Mouse (Mus musculus): ENCODE measurements around the gene Pfdn6. TPM values are rescaled to one million over a fixed set of nuclear protein-coding genes. Genes with fewer than 3 reads are reported as not detected.
A peak's percentile ranks its signal among the peaks of the same experiment; 100 is the strongest.
"Not testable (repeated sequence)": the region's sequence is repeated elsewhere in the genome, so short reads cannot be mapped to it uniquely, and the experiment has no call there.

The Pfdn6 gene
- polyA plus RNA-seq, 1 experiment = not detected

DNA sequence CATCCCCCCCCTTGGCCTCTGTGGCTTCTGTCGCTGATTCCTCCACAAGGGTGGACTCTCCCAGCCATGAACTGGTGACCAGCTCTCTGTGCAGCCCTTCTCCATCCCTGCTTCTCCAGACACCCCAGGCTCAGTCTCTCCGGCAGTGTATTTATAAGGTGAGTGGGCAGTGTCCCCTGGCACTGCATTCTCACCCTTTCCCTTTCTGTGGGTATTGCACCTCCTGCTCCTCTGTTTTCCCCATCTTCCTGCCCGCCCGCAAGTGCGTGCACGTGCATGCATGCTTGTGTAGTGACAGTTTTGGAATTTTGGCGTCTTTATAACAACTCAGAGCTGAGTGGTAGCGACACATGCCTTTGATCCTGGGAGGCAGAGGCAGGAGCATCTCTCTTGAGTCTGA, 26.2 kb downstream of the Pfdn6 start:
- 93% methylated on average over 8 of the region's 8 CpGs for WGBS
- no peak overlapping the region for H3K27ac ChIP-seq (ENCODE audit: insufficient read depth, low read depth, low read length)
- TF ChIP-seq POLR2A (IDR thresholded peaks at IDR 0.05; ENCODE audit: insufficient read depth, low read depth, low read length) = no peak
- no peak for TF ChIP-seq CTCF (IDR thresholded peaks at IDR 0.05; ENCODE audit: insufficient read depth, low read depth, low read length)
- peaks cover 31% of the 10 kb centered on the region for H3K4me1 ChIP-seq (ENCODE audit: control insufficient read depth, insufficient read depth, low read length)
- no peak overlapping the region for H3K4me3 ChIP-seq (ENCODE audit: insufficient read depth, low read depth, low read length)

DNA sequence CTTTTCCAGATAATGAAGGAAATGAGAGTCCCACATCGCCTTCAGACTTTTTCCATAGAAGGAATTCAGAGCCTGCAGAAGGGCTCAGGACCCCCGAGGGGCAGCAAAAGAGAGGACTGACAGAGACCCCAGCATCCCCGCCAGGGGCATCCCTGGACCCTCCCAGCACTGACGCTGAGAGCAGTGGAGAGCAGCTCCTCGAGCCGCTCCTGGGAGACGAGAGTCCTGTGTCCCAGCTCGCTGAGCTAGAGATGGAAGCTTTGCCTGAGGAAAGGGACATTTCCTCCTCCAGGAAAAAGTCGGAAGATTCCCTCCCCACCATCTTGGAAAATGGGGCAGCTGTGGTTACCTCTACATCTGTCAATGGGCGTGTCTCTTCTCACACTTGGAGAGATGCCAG, 26.9 kb downstream of the Pfdn6 start:
- 88% methylated on average over 10 of the region's 10 CpGs for WGBS
- TF ChIP-seq POLR2A (IDR thresholded peaks at IDR 0.05; ENCODE audit: insufficient read depth, low read depth, low read length) = no peak
- no peak for TF ChIP-seq CTCF (IDR thresholded peaks at IDR 0.05; ENCODE audit: insufficient read depth, low read depth, low read length)
- Histone ChIP-seq H3K27ac (ENCODE audit: insufficient read depth, low read depth, low read length) (no peak overlapping the region), H3K4me3 (ENCODE audit: insufficient read depth, low read depth, low read length) (no peak overlapping the region), H3K4me1 (ENCODE audit: control insufficient read depth, insufficient read depth, low read length) (peaks cover 30% of the 10 kb centered on the region)

DNA sequence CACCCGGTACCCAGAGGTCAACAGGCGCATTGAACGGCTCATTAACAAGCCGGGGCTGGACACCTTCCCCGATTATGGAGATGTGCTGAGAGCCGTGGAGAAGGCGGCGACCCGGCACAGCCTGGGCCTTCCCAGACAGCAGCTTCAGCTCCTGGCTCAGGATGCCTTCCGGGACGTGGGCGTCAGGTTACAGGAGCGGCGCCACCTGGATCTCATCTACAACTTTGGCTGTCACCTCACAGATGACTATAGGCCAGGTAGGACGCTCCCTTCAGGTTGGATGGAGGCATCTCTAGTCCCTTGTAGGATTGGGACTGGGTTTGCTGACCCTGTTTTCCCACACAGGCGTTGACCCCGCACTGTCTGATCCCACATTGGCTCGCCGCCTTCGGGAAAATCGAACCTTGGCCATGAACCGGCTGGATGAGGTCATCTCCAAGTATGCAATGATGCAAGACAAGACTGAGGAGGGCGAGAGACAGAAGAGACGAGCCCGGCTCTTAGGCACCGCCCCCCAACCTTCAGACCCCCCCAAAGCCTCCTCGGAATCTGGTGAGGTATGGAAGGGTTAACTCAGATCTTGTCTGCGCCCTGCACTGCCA, 28.2 kb downstream of the Pfdn6 start:
- 90% methylated on average over 28 of the region's 28 CpGs for WGBS

DNA sequence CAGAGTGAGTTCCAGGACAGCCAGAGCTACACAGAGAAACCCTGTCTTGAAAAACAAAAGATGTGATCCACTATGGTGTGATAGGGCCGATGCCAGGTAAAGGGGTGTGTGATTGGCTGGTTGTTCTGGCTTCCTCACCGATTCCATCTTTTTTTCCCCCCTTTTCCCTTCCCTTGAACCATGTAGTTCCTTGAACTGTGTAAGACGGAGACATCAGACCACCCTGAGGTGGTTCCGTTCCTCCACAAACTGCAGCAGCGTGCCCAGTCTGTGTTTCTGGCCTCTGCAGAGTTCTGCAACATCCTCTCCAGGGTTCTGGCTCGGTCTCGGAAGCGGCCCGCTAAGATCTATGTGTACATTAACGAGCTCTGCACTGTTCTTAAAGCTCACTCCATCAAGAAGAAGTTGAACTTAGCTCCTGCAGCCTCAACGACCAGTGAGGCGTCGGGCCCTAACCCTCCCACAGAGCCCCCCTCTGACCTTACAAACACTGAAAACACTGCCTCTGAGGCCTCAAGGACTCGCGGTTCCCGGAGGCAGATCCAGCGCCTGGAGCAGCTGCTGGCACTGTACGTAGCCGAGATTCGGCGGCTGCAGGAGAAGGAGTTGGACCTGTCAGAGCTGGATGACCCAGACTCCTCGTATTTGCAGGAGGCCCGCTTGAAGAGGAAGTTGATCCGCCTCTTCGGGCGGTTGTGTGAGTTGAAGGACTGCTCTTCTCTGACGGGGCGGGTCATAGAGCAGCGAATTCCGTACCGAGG, 28.9 kb downstream of the Pfdn6 start:
- H3K4me1 ChIP-seq (ENCODE audit: control insufficient read depth, insufficient read depth, low read length) = peaks cover 19% of the 10 kb centered on the region
- no peak overlapping the region for H3K27ac ChIP-seq (ENCODE audit: insufficient read depth, low read depth, low read length)
- WGBS = 88% methylated on average over 31 of the region's 31 CpGs
- H3K4me3 ChIP-seq (ENCODE audit: insufficient read depth, low read depth, low read length) = no peak overlapping the region
- TF ChIP-seq POLR2A (IDR thresholded peaks at IDR 0.05; ENCODE audit: insufficient read depth, low read depth, low read length) (no peak), CTCF (IDR thresholded peaks at IDR 0.05; ENCODE audit: insufficient read depth, low read depth, low read length) (no peak)

More for the DNA sequence above, 28.2 kb downstream of the Pfdn6 start:
- H3K27ac ChIP-seq (ENCODE audit: insufficient read depth, low read depth, low read length) = no peak overlapping the region
- H3K4me3 ChIP-seq (ENCODE audit: insufficient read depth, low read depth, low read length) = no peak overlapping the region
- H3K4me1 ChIP-seq (ENCODE audit: control insufficient read depth, insufficient read depth, low read length) = peaks cover 22% of the 10 kb centered on the region
- no peak for TF ChIP-seq POLR2A (IDR thresholded peaks at IDR 0.05; ENCODE audit: insufficient read depth, low read depth, low read length)
- TF ChIP-seq CTCF (IDR thresholded peaks at IDR 0.05; ENCODE audit: insufficient read depth, low read depth, low read length) = no peak

DNA sequence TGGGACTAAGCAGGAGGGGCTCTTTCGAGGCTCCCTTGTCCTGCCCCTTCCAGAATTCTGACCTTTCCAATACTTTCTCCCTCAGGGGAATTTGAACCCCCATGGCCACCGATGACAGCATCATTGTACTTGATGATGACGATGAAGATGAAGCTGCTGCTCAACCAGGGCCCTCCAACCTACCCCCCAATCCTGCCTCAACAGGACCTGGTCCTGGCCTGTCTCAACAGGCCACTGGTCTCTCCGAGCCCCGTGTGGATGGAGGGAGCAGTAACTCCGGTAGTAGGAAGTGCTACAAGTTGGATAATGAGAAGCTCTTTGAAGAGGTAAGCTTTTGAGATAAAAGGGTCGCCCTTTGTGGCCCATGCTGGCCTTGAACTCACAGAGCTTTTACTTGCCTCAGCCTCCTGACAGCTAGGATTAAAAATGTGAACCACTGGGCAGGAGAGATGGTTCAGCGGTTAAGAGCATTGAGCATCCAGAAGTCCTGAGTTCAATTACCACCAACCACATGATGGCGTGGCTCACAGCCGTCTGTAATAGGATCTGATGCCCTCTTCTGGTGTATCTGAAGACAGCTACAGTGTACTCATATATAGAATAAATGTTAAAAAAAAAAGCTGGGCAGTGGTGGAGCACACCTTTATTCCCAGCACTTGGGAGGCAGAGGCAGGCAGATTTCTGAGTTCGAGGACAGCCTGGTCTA, 29.6 kb downstream of the Pfdn6 start:
- TF ChIP-seq CTCF (IDR thresholded peaks at IDR 0.05; ENCODE audit: insufficient read depth, low read depth, low read length) (no peak), POLR2A (IDR thresholded peaks at IDR 0.05; ENCODE audit: insufficient read depth, low read depth, low read length) (no peak)
- Histone ChIP-seq H3K27ac (ENCODE audit: insufficient read depth, low read depth, low read length) (no peak overlapping the region), H3K4me1 (ENCODE audit: control insufficient read depth, insufficient read depth, low read length) (peaks cover 19% of the 10 kb centered on the region), H3K4me3 (ENCODE audit: insufficient read depth, low read depth, low read length) (peak overlapping the region; percentile 92)
- WGBS = 41% methylated on average over 11 of the region's 11 CpGs

DNA sequence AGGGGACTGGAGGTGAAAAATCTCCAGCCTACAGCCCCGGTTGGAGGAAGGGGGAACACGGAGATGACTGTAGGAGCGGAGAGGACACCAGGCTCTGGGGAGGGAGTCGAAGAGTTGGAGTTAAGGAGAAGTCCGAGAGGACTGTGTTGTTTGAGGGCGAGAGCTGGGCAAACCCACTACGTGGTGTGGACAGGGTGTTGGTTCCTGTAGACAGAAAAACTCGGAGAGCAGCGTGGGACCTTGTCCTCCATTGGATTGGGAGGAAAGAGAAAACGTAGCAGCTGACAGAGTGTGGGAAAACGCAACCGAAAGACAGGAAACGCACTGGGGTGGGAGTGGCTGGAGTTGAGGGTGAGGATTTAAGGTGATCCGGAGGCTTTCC, 30.3 kb downstream of the Pfdn6 start:
- H3K27ac ChIP-seq (ENCODE audit: insufficient read depth, low read depth, low read length) = peak overlapping the region; percentile 74
- H3K4me3 ChIP-seq (ENCODE audit: insufficient read depth, low read depth, low read length) = peak overlapping the region; percentile 92
- H3K4me1 ChIP-seq (ENCODE audit: control insufficient read depth, insufficient read depth, low read length) = peaks cover 15% of the 10 kb centered on the region
- TF ChIP-seq CTCF (IDR thresholded peaks at IDR 0.05; ENCODE audit: insufficient read depth, low read depth, low read length) (no peak), POLR2A (IDR thresholded peaks at IDR 0.05; ENCODE audit: insufficient read depth, low read depth, low read length) (no peak)
- under 1% methylated on average over 14 of the region's 14 CpGs for WGBS

DNA sequence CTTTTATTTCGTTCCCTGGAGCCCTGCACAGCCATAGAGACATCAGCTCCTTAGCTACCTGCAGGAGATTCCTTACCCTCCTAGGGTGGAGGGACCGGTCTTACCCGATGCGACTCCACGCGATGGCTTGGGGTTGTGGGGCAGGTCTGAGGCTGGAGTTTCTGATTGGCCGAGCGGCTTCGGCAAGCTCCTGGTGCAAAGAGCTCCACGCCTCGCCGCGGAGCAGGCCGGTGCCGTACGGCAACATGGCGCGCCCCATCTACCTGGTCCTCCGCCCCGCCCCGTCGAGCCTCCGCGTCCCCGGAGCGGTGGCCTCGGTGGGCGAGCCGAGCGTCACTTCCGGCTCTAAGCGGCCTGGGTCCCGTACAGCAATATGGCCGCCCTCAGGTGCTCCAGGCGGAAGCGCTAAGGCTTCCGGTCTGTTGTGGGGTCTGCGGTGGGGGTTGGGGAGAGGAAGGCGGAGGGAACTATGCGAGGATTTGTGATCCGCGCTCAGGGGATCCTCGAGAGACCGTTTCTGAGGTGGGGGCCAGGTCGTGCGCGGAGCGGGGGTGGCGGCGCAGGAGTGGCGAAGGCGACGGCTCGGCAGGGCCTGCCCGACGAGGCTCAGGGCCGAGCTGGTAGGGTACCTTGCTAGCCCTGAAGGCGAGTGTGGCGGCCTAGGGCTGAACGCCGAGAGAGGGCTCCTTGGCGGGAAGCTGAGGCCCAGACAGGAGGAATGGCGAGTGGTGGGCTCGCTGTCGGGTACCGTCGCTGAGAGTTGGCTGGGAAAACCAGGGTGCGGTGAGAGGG, 30.9 kb downstream of the Pfdn6 start, which contains the start of gene Daxx:
Daxx (plus strand) TSS at position 338 of the 792 bp plus-strand sequence.
- Histone ChIP-seq H3K4me3 (ENCODE audit: insufficient read depth, low read depth, low read length) (peak within 1 kb of the TSS; percentile 92), H3K4me1 (ENCODE audit: control insufficient read depth, insufficient read depth, low read length) (peaks cover 15% of the 10 kb centered on the region), H3K27ac (ENCODE audit: insufficient read depth, low read depth, low read length) (peak within 1 kb of the TSS; percentile 74)
- 1% methylated on average over 68 of the region's 68 CpGs for WGBS
- peak; percentile 55; the same call in 1 of the 2 replicates for TF ChIP-seq POLR2A (IDR thresholded peaks at IDR 0.05; ENCODE audit: insufficient read depth, low read depth, low read length)
- no peak for TF ChIP-seq CTCF (IDR thresholded peaks at IDR 0.05; ENCODE audit: insufficient read depth, low read depth, low read length)

DNA sequence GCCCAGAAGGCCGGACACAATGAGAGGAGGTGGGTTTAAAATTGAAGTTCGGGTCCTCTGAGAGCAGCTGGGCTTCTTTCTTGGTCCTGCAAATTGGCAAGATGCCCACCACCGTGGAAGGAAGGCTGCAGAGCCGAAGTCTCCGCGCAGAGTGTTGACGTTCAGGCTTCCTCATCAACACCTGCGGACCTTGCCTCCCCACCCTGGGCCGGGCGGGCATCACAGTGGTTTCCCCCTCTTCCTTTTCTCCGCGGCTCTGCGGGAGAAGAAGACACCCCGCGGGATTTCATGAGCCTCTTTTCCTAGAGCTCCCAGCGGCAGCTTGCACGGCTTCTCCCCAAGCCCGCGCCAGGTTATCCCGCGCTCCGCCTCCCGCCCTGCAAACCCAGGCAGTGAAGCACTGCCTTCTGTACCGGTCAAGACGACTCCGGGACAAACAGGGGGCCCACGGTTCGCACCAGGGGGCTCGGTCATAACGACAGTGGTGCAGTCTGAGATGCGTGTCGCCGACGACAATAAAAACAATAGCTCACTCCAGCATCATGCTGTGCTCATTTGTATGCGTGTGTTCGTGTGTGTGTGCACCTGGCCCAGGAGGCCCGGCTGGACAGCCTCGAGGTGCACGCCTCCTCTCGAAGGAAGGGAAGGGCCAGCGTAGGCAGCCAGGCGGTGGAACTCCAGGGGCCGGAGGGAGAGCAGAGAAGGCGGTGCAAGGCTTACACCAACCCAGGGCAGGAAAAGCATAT, 31.6 kb downstream of the Pfdn6 start:
- TF ChIP-seq POLR2A (IDR thresholded peaks at IDR 0.05; ENCODE audit: insufficient read depth, low read depth, low read length) (no peak), CTCF (IDR thresholded peaks at IDR 0.05; ENCODE audit: insufficient read depth, low read depth, low read length) (no peak)
- H3K4me1 ChIP-seq (ENCODE audit: control insufficient read depth, insufficient read depth, low read length) = peaks cover 15% of the 10 kb centered on the region
- WGBS = under 1% methylated on average over 44 of the region's 44 CpGs

DNA sequence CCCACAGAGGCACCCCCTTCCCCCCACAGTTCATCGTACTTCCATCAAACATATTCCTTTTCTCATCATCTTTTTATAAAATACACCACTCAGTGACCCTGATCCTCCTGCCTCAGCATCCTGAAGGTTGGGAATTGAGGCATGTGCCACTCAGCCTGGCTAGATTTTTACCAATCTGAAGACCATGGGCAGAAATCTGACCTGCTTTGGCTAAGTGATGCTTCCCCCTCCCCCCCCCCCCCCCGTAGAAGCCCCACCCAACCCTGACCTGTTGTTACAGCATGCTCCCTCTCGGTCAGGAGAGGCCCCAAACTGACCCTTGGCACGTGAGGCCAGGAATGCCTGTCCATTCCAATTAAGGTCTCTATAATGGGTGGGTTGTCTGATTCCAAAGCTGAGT, 35.3 kb downstream of the Pfdn6 start, which contains the start of gene Platr17:
Platr17 (plus strand) TSS at position 301 of the 400 bp plus-strand sequence.
- 32% methylated on average over 4 of the region's 4 CpGs for WGBS
- H3K4me3 ChIP-seq (ENCODE audit: insufficient read depth, low read depth, low read length); H3K4me1 ChIP-seq (ENCODE audit: control insufficient read depth, insufficient read depth, low read length); H3K27ac ChIP-seq (ENCODE audit: insufficient read depth, low read depth, low read length): not testable (repeated sequence)

More for the DNA sequence above, 31.6 kb downstream of the Pfdn6 start:
- Histone ChIP-seq H3K27ac (ENCODE audit: insufficient read depth, low read depth, low read length) (peak overlapping the region; percentile 22), H3K4me3 (ENCODE audit: insufficient read depth, low read depth, low read length) (peak overlapping the region; percentile 54)

DNA sequence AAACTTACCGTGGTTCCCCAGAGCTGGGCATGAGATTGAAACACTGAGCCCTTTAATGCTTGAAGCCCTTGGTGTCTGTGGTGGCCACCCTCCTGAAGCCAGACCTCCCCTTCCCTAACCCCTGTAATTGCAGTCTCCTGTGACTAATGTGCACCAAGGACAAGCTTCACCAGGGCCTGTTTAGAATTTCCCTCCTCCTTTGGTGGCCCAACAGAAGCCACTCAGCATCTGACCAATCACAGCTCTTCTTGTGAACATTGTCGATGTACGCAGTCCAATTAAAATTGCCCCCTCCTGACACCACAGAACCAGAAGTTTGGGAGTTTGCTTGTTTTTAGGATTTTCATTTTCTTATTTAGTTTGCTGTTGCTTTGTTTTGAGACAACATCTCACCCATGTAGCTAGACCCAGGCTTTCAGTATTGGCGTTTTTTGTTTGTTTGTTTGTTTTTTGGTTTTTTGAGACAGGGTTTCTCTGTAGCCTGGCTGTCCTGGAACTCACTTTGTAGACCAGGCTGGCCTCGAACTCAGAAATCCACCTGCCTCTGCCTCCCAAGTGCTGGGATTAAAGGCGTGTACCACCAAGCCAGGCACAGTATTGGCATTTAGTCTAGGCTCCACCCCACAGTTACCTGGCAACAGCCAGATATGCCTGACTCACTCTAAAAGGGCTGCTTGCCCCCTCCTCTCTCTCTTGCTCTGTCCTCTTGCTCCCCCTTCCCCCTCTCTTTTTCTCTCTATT, 36.1 kb downstream of the Pfdn6 start:
- not testable (repeated sequence) for H3K4me1 ChIP-seq (ENCODE audit: control insufficient read depth, insufficient read depth, low read length); H3K4me3 ChIP-seq (ENCODE audit: insufficient read depth, low read depth, low read length)
- WGBS = 65% methylated on average over 6 of the region's 6 CpGs

More for the DNA sequence above, 36.1 kb downstream of the Pfdn6 start:
- not testable (repeated sequence) for H3K27ac ChIP-seq (ENCODE audit: insufficient read depth, low read depth, low read length)
